Mouse (Mus musculus): ENCODE data around the gene Aanat.
A peak's percentile ranks its signal among the peaks of the same experiment; 100 is the strongest.

Aanat gene

GRCm38 (mm10) chr11:116586310-116586709, at the start of gene Aanat:
Aanat (plus strand) TSS chr11:116586432.
- no peak for DNase-seq (ENCODE audit: low spot score)

- no peak for DNase-seq (ENCODE audit: low spot score)
Observed at GRCm38 (mm10) chr11:116536685-116537084, 49.5 kb upstream of the Aanat start.

GRCm38 (mm10) chr11:116537388-116537787, 48.8 kb upstream of the Aanat start:
- no peak for DNase-seq (ENCODE audit: low spot score)

- DNase-seq (ENCODE audit: low spot score), result no peak
Observed at GRCm38 (mm10) chr11:116538142-116538735, 48.0 kb upstream of the Aanat start.

GRCm38 (mm10) chr11:116541183-116541582, 45.0 kb upstream of the Aanat start:
- no peak for DNase-seq (ENCODE audit: low spot score)

- DNase-seq (ENCODE audit: low spot score), result no peak
Observed at GRCm38 (mm10) chr11:116543110-116543509, 43.1 kb upstream of the Aanat start.

GRCm38 (mm10) chr11:116547296-116548060, 38.8 kb upstream of the Aanat start:
- DNase-seq (ENCODE audit: low spot score), result no peak

GRCm38 (mm10) chr11:116548780-116549179, 37.5 kb upstream of the Aanat start:
- no peak for DNase-seq (ENCODE audit: low spot score)

- DNase-seq (ENCODE audit: low spot score), result no peak
Observed at GRCm38 (mm10) chr11:116549273-116550038, 36.8 kb upstream of the Aanat start.

GRCm38 (mm10) chr11:116550748-116551147, 35.5 kb upstream of the Aanat start:
- no peak for DNase-seq (ENCODE audit: low spot score)

- DNase-seq (ENCODE audit: low spot score), result no peak
Observed at GRCm38 (mm10) chr11:116552194-116552593, 34.0 kb upstream of the Aanat start.

- DNase-seq (ENCODE audit: low spot score), result no peak
Observed at GRCm38 (mm10) chr11:116554171-116554878, 31.9 kb upstream of the Aanat start.

- no peak for DNase-seq (ENCODE audit: low spot score)
Observed at GRCm38 (mm10) chr11:116555572-116555971, 30.7 kb upstream of the Aanat start.

GRCm38 (mm10) chr11:116556308-116556707, 29.9 kb upstream of the Aanat start:
- no peak for DNase-seq (ENCODE audit: low spot score)

- DNase-seq (ENCODE audit: low spot score), result no peak
Observed at GRCm38 (mm10) chr11:116565283-116566041, 20.8 kb upstream of the Aanat start.

- no peak for DNase-seq (ENCODE audit: low spot score)
Observed at GRCm38 (mm10) chr11:116567531-116567930, 18.7 kb upstream of the Aanat start.

- no peak for DNase-seq (ENCODE audit: low spot score)
Observed at GRCm38 (mm10) chr11:116570821-116571220, 15.4 kb upstream of the Aanat start.

GRCm38 (mm10) chr11:116571767-116572679, 14.2 kb upstream of the Aanat start:
- DNase-seq (ENCODE audit: low spot score), result peak; percentile 73

GRCm38 (mm10) chr11:116572756-116573543, 13.3 kb upstream of the Aanat start:
- peak; percentile 45 for DNase-seq (ENCODE audit: low spot score)

GRCm38 (mm10) chr11:116574486-116574885, 11.7 kb upstream of the Aanat start:
- no peak for DNase-seq (ENCODE audit: low spot score)

Data from spleen, adult 12 weeks (tissue).